Mouse (Mus musculus) adrenal gland, postnatal 36 days (tissue): Measurements from ENCODE around the gene Zfp292. TPM values are rescaled to one million over a fixed set of nuclear protein-coding genes. Genes with fewer than 3 reads are reported as not detected.
A peak's percentile ranks its signal among the peaks of the same experiment; 100 is the strongest.

Experiments used
- DNase-seq, 2 experiments: peaks; one replicate each; pipeline ENCODE4 v3.0.0; 2021; ENCODE audit warnings: mixed read lengths in 1 of 2
- total RNA-seq, 2 experiments: library from RNA; stranded (reverse); gene quantifications; 2 replicates each; pipeline ENCODE4 v1.2.3; 2021

Gene Zfp292
- total RNA-seq, 2 experiments from 2014 or later, result 17.1 to 21.3 TPM

DNA sequence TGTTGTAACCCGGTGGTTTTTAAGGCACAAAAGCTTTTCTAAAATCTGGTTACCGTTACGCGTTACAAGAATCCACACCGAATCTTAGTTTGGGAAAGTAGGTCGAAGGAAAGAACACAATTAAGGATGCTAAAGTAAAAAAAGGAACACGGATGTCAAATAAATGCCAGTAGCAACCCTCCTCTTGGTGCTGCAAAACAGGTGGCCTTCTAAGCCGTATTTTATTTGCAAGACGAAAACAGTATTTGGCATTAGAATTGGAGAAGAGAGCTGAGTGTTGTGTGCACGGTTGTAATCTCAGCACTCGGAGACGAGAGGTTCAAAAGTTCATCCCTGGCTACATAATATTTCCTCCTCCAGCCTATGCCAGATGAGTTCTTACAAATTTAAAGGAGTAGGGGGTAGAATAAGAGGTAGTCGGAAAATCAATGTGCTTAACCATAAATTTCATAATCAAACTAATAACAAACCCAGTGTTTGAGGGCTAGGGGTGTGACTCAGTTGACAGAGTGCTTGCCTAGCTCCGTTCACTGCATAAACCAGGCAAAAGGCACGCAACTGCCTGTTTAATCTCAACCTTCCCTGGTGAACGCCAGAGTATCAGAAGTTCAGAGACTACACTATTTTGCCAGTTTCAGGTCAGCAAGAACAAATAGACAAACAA is 738 bp upstream of the Zfp292 start:
- DNase-seq, result no peak

DNA sequence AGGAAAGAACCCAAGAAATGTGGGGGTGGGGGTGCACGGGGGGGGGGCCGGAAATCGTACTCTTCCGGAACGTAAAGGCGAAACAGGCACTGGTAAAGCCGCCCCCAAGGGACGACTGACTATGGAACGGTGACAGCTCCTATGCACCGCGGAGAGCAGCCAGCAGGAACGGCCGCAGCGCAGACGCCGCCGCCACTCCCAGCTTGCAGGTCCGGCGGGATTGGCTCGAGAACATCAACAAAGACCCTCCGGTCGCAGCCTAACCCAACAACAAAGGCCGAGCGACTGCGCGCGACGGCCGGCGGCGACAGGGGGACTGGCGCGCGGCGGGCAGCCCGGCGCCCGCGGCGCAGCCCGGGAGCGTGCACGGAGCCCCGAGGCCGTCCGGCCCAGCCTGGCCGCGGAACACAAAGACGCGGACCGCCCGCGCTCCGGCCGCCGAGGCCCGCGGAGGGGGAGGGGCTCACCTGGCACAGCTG is 430 bp downstream of the Zfp292 start:
- DNase-seq, result peak; percentile 52 to 59

DNA sequence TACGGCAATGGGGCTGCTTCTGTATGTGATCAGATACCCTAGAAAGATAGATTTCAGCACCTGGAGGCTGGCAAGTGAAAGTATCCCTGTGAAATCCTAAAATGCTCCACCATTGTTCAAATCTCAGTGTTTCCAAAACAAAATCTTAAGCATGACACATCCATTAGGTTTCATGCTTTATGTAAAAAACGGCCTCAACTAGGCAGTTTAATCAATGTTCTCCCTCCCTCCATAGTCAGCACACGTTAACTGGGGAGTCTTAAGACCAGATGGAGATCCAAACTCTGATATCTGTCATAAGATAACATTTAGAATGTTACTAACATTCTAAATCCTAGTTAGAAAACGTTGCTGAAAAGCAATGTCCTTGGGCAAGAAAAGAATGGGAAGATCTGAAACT is 909 bp downstream of the Zfp292 start:
- DNase-seq, result no peak

DNA sequence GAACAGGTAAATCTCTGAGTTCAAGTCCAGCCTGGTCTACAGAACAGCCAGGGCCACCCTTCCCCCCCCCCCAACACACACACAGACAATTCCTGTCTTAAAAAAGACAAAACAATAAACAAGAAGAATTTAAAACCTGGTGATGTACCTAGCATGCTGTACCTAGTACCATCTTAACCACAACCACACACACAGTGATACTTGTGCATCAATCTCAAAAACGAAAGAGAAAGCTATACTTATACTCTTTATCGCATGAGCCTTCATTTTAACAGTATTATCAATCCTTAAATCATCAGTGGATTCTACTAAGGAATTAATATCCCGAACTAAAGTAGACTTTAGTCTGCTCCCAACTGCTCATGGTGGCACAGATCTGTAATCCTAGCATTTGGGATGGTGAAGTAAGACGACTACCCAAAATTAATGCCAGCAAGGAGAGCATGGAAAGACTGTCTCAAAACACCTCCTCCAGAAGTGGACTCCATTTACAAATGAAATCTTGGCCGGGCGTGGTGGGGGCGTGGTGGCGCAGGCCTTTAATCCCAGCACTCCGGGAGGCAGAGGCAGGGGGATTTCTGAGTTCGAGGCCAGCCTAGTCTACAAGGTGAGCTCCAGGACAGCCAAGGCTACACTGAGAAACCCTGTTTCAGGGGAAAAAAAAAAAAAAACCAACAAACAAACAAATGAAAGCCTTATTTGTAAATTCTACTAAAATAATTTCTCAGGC is 1.7 kb downstream of the Zfp292 start:
- DNase-seq, result no peak

DNA sequence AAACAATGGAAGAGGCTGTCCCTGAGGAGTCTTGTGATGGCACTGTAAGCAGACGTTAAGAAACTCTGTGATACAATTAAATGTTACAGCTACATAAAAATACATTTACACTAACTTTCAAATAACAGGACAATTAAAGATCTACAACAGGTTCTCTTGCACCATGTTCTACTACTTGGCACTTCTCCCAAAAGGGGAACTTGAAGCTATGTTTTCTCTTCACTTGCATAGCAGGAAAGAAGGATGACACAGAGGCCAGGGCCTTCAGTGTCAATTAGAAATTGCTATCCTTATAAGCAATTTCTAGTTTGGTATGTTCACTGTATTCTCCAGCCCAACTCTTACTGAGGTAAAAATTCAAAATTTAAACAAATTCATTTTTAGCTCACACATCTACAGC is 8.5 kb downstream of the Zfp292 start:
- DNase-seq, result no peak

DNA sequence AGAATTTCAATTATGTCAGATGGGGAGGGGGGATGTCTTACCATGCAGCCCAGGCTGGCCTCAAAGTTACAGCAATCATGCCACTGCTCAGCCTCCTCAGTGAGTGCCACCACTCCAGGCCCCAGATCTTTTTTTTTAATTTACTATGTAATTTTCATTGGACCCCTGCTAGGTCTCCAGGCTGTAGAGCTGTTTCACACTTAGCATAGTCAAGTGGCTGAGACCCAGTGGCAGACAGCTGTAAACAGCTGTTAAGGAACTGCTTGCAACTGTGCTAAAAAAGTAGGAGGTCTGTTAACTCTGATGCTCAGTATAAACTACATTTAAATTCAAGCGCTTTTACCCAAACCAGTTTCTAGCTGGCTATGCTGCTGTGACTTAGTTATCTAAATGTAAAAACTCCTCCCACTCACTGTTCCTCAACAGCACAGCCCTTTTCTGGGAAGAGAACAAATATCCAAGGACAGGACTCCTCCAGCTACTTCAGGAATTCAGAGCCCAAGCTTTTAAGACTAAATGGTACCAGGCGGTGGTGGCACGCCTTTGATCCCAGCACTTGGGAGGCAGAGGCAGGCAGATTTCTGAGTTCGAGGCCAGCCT is 9.8 kb downstream of the Zfp292 start:
- DNase-seq, result no peak

DNA sequence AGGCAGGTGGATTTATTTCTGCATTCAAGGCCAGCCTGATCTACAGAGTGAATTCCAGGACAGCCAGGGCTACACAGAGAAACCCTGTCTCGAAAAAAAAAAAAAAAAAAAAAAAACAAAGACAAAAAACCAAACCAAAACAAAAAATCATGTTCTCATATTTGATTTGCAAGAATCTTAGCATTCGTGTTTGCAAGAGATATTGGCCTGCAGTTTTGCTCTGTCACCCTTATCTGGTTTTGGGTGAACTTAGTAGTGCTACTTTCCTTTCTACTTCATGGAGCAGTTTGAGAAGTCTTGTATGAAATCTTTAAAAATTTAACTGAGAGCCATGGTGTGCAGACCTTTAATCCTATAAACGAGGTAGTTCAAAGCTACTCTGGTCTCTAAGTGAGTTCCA is 12.9 kb downstream of the Zfp292 start:
- no peak for DNase-seq

DNA sequence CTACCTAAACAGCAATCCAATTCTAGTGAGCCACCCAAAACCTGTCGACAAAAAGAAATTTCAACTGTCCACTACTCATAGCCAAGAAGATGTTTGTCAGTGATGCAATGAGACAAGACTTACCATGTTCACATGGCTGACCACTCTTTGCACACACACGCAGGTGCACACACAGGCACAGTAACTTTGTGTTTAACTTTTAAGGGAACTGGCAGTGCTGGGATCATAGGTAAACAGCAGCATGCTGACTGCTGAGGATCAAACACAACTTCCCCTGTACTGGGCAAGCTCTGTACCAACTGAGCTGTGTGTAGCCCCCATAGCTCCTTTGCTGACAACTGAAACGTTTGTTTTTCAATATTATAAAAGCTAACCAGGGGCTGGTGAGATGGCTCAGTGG is 21.3 kb downstream of the Zfp292 start:
- DNase-seq, result no peak

DNA sequence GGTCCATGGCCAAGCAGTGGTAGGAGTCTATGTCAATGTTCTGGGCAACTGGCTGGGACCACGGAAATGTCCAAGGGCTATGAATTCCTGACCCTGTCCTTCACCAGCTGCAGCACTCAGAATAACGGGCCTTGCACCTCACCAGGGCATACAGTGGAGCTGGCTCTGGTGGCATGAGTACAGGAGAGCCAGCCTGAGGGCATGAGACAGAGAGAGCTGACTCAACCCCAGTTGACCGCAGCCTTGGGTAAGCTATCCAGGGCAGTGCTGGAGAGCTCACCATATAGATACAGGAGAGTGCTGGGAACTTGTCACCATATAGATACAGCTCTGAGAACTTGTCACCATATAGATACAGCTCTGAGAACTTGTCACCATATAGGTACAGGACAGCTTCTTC is 23.3 kb downstream of the Zfp292 start:
- DNase-seq, result peak; percentile 41 to 52

DNA sequence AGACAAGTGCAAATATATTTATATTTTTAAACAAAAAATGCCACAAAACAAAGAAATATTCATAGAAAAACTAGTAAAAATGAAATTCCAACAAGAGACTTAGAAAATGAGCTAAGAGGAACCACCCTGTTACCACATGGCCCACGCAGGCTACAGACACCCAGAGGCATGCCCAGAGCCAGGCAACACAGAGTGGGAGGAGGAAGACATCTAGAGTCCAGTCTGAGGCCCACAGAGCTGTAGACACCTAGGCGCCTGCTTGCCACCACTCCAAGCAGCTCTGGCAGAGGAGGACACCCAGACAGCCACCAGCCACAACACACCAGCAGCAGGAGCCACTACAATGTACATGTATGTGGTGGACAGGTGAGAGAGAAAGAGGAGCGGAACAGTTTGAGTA is 23.9 kb downstream of the Zfp292 start:
- no peak for DNase-seq

DNA sequence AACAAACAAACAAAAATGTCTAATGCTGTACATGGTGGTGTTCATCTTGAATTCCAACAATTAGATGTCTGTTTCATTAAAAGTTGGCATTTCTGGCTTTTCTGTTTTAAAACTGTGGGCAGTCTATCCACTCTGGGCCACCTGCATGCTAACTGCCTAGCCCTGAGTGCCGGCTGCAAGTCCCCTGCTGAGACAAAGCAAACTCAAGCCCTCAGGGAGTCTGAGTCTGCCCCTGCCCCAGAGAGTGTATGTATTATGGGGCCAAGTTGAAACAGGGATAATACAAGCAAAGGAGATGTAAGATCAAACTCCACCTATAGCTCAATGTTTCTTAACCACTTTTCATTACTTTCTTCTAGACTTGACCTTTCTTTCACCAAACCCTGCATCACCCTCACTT is 26.8 kb downstream of the Zfp292 start:
- DNase-seq, result no peak

DNA sequence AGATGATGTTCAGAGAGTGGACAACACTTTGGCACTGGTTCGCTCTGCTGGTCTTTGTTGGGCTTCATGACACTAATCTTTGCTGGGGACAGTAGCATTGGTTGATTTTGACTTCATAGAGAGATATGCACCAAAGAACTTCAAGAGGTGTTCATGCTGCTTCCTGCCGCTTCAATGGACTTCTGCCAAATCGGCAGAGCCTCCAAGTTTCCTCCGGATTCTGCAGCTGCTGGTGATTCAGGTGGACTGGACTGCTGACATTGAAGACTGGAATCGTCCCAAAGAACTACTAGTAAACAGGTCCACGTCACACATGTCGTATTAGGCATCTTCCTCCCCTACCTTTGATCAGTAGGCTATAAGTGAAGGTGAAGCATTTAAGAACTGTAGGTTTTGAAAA is 30.7 kb downstream of the Zfp292 start:
- no peak for DNase-seq

DNA sequence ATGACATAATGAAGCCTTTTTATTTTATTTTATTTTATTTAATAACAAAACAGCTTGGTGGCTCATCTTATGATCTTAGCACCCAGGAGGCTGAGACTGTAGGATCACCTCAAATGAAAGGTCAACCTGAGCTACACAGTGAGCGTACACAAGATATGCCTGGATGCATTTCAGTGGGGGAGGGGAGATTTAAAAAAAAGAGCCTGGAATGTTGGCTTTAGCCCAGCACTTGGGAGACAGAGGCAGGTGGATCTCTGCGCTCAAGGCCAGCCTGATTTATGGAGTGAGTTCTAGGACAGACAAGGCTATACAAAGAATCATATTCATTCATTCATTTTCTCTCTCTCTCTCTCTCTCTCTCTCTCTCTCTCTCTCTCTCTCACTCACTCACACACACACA is 32.6 kb downstream of the Zfp292 start:
- DNase-seq, result no peak

DNA sequence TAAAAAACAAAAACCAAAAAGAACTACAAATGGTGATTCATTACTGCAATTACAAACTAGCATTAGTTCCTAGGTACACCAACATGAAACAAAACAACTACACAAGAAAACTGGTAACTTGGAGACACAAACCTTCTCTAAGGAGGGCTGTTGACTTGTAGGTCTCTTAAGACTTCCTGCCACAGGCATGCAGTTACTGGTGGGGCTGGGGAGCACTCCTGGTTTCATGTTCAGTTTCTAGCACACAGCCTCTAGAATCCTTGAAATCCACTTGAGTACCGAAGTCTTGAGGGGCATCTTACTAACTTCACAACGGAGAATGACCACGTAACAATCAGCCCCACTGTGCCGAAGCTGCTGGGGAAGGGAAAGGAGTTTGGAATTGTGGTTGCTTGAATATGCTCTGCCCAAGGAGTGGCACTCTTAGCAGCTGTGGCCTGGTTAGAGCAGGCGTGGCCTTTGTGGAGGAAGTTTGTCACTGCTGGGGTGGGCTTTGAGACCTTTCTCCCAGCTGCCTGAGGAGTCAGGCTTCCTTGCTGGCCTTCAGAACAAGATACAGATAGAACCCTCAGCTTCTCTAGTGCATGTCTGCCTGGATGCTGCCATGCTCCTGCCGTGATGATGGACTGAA is 35.0 kb downstream of the Zfp292 start:
- no peak for DNase-seq

DNA sequence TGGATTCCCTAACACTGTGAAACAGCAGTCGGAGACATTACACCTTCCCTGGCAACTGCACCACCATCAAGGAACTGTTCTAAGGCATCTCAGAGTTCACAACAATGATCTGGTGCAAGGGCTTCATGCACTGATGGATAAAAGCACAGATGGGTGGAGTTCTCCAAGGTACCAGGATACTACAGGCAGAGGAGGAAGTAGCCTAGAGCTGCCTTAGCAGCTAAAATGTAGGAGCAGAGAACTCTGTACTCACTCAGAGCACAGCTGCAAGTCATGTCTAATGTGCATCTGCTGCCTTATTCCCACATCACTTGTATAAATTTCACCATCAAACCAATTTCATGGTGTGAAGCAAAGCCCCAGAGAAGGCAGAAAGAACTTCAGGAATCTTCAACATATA is 38.9 kb downstream of the Zfp292 start:
- no peak for DNase-seq

DNA sequence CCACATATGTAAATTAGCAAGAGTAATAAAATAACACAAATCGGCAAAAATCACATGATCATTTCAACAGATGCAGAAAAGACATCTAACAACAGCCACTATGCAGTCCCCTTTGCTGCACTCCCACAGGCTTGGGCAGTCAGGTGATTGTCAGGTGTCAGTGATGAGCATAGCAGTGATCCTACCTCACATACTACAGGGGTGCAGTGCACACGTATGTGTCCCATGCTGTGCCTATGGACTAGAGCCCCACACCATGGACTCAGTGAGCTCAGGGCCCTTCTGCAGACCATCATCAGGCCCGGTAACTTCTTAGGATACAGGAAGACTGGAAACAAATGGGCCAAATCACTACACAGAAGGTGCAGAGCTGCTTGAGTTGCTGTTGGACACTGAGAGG is 39.9 kb downstream of the Zfp292 start:
- DNase-seq, result no peak

DNA sequence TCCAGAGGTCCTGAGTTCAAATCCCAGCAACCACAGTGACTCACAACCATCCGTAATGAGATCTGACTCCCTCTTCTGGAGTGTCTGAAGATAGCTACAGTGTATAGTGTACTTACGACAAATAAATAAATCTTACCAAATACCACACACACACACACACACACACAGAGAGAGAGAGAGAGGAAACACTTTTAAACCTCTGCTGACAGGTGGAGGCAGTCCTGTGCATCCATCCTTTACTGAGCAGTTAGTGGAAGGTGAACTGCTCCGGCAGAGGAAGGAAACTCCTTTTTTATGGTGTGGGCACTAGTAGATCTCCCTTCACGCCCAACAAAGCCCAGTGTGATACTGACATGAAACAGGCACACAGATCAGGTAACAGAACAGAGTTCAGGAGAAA is 51.3 kb downstream of the Zfp292 start:
- DNase-seq, result no peak

DNA sequence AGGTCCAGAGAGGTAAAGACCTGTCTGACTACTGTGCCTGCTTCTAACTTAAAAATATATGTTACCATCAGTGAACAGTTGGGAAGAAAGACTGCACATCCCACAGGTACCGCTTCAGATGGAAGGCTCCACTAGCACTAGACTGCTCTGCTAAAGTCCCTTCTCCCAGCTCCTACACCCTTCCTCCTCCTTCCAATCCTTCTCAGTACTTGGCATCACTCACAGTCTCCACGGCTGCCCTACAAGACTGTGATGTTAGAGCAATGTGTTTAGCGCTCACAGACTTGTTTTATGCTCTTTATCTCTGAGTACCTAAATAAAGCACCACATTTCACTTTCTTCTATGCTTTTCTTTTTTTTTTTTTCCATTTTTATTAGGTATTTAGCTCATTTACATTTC is 53.3 kb downstream of the Zfp292 start:
- DNase-seq, result no peak

DNA sequence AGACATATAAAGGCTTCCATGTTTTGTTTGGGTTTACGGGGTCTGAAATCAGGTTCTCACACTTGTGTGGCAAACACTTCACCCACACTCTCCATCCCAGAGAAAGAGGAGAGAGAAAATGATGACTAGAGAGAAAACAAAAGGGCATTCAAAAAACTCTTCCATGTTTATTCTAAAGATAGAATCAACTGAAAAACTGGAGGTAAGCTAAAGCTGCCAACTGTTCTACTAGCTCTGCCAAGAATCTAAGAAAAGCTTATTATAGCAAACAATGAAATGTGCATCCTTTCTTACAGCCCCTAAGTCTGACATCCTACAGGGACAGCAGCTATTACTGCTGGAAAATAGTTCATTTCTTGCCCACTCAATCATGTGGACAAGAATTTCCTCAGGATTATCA is 58.9 kb downstream of the Zfp292 start:
- DNase-seq, result no peak

DNA sequence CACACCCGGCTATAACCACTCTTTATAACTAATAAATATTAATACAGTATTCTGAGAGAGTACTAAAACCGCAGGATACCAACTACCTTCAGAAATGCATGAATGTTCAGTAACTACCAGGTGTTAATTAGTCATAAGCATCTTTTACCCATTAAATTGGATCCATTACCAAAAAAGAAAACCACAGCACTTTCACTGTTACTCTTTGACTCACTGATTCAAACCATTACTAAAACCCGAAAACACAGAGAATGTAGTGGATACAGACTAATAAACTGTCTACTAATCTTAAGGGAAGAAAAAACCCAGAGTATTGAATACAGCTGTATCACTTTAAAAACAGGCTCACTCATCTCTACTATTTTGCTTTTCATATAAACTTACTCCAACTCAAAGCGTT is 62.9 kb downstream of the Zfp292 start:
- DNase-seq, result no peak

DNA sequence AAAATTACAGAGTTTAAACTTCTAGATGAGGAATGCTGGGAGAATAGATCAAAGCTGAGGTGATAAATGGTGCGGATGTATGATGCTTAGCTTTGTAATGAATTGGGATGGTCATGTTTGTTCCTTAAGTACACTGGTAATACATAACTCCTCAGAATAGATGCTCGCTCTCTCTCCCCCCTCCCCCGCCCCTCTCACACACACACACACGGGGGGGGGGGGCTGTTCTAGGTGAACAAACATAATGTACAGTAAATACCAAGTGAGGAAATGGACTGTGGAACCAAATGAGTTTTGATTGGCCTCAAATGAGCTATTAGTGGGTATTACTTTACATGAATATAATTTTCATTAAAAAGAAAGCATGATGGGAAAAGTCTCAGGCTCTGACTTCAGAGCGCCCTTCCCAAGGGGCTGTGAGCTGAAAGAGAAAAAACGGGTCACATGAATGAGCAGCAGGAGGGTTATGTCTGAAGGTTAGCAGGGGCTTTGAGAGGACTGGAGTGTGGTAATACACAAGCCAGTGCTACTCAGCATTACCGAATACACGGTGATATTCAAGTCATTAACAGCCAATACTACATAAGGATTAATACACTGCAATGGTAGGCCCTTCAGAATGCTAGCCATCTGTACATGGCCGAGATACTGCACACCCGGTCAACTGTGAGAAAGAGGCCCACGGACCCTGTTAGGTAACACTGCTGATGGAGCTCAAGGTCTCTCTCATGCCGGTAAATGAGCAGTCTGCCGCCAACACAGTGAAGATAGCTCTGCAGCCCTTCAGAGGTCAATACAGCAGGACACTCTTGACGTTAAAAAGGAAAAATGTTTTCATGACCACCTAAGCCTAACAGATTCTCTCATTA is 81.4 kb downstream of the Zfp292 start:
- DNase-seq, result no peak

DNA sequence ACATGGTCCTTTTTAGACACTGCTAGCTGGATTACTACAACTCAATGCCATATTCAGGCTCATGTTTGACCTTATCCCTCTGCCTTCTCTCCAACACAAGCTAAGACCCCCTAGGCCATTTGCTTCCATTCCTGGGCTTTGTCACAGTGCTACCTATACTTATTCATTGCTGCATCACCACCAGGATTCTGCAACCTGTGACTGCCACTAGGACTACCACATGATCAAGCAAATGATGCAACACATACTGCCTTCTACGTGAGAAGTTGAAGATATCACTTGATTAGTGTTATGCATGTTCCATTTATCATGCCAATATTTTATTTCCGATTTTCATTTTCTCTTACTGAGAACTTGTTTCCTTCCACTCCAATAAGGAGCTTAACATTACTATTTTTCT is 84.8 kb downstream of the Zfp292 start:
- no peak for DNase-seq
